Mouse (Mus musculus): ENCODE measurements around the gene Ddb2.
A peak's percentile ranks its signal among the peaks of the same experiment; 100 is the strongest.

The Ddb2 gene

GRCm38 (mm10) chr2:91190501-91190900 is 46.3 kb downstream of the Ddb2 start:
- DNase-seq (ENCODE audit: low read depth, low spot score), result no peak

GRCm38 (mm10) chr2:91187431-91187830 is 49.4 kb downstream of the Ddb2 start:
- DNase-seq (ENCODE audit: low read depth, low spot score), result no peak

GRCm38 (mm10) chr2:91186208-91186607 is 50.6 kb downstream of the Ddb2 start:
- no peak for DNase-seq (ENCODE audit: low read depth, low spot score)

DNA sequence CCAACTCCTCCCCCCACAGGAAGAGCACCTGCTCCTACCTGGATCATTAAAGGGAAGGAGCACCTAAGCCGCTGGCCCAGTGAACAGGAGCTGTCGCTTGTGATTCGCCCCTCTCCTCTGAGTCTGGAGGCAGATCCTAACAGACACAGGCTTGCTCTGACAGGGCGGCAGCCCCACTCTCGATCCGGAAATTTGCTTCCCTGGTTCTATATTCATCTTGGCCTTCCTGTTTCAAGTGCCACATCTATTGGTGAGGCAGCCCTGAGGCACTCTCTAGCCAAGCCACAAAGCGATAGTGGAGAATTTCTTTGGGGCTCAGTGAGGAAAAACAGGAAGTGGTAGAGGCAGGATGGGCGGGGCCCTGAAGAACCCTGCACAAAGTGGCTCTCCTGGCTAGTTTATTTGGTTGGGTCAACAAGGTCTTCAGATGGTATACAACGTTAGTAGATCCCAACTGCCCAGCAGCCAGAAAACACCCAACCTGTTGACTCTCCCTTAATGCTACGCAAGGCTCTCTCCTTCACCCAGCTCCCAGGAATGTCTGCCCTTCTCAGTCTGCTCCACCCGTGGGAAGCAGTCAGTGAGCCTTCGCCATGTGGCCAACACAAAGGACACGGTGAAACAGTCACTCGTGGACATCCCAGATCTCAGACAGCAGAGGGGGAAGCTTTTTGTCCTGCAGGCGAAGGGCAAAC is 52.9 kb downstream of the Ddb2 start, which contains the start of gene Madd:
TSS of gene Madd (minus strand) at position 127 of the 695 bp plus-strand sequence.
- DNase-seq (ENCODE audit: low read depth, low spot score), result no peak

DNA sequence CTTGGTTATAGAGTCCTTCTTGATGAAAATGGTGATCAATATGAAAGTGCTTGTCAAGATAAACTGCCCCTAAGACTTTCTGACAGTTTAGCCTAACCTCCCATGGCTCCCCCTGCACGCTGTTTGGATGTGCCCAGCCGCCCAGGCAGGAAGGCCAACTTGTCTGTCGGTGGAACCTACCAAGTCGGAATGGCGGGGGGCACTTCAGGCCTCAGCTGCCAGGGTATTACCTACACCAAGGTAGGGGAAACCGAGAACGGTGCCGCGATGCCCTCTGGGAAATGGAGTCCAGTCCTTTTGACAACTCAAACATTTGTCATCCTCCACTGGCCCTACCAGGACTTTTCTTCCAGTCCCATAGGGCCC is 53.7 kb downstream of the Ddb2 start:
- DNase-seq (ENCODE audit: low read depth, low spot score), result peak; percentile 93

DNA sequence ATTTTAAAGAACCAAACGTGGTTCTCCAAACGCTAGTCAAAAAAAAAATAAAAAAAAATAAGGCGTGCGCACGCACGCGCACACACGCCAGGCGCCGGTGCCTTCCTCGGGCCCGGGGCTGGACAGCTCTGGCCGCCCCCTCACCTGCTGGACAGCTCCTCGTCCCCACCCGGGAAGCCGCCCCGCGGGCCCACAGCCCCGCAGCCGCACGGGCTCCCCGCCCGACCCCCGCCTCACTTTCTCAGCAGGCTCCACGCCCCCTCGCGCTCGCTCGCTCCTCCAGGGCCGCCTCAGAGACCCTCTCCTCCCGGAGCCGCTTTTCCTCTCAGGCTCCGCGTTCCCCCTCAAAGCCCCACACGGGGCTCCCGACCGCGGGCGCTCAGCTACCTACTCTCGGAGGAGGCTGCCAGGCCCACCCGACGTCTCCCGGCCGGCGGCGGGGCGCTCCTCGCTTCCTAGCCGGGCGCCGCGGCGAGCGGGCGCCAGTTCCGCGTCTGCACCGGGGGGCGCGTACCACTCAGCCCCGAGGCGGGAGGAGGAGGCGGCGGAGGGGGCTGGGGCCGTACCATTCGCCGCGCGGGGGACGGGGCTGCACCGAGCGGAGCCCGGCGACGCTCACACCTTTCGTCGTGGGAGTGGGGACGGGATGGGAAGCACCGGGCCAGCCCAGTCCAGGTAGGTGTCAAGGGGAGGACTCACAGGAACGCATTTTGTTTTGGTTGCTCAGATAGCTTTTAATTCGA is 54.2 kb downstream of the Ddb2 start:
- DNase-seq (ENCODE audit: low read depth, low spot score), result peak; percentile 85

DNA sequence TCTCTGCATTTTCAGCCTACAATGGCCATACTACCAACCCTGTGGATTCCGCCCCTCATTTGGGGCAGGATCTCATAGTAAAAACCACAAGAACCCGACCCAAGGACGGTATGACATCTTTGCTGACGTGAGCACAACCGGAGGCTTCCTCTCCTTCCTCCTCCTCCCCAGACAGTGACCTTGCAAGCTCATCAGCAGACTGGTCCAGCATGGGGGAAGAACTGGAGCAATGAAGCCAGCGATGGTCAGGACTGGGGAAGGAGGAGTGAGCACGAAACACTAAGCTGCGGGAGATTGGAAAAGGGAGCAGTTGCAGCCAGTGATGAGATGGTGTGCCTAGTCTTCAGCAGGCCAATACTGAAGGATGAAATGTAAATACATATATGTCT is 54.8 kb downstream of the Ddb2 start:
- no peak for DNase-seq (ENCODE audit: low read depth, low spot score)

DNA sequence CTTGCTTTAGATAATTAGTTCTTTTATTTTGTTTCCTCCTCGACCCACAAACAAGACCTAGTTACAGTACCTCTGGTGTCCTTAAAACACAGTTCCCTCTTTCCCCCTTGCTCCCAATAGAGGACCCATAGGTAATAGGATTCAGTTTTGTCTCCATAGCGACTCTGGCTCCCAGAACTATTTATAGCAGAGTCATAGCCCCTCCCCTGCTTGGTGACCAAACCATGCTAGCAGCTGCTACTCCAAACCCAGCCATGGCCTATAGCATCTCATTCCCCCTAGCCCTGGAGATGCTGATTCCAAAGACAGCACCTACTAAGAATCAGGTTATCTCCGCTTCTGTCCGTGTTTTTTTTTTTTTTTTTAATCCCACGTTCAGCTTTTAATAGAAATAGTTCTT is 56.1 kb downstream of the Ddb2 start:
- no peak for DNase-seq (ENCODE audit: low read depth, low spot score)

- DNase-seq (ENCODE audit: low read depth, low spot score), result no peak
Observed at GRCm38 (mm10) chr2:91179825-91180224, 57.0 kb downstream of the Ddb2 start.

DNA sequence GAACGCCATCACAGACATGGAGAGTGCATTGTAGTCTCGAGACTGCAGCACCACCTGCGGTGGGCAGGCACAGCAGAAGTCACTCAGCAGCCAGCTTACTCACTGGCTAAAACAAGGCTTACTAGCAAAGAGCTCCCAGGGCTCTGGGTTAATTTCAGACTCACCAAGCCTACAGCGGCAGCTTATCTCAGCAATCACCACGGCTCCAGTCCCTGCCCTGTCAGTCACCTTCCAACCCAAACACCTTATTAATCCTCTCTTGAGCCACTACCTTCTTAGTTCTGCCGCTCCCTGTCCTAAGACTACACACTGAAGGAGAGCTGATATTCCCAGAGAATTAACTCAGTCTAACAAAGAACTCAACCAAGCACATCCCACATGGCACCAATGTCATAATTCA is 60.5 kb downstream of the Ddb2 start:
- no peak for DNase-seq (ENCODE audit: low read depth, low spot score)

DNA sequence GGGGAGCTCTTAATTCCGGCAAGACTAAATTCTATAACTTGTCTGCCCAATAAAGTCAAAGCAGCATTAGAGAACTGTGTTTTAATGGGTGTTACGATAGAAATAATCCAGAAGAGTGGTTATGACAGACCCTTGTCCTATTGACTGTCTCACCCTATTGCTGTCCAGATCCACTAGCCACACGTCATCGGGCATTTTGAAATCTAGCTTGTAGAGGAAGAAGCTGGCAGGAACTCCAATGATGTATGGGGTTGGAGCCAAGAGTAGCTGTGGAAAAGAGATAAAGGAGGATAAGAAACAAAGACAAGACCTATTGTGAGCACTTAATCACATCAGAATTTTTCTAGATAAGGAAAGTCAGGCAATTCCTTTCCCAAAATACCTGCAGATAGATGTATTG is 61.3 kb downstream of the Ddb2 start:
- no peak for DNase-seq (ENCODE audit: low read depth, low spot score)

DNA sequence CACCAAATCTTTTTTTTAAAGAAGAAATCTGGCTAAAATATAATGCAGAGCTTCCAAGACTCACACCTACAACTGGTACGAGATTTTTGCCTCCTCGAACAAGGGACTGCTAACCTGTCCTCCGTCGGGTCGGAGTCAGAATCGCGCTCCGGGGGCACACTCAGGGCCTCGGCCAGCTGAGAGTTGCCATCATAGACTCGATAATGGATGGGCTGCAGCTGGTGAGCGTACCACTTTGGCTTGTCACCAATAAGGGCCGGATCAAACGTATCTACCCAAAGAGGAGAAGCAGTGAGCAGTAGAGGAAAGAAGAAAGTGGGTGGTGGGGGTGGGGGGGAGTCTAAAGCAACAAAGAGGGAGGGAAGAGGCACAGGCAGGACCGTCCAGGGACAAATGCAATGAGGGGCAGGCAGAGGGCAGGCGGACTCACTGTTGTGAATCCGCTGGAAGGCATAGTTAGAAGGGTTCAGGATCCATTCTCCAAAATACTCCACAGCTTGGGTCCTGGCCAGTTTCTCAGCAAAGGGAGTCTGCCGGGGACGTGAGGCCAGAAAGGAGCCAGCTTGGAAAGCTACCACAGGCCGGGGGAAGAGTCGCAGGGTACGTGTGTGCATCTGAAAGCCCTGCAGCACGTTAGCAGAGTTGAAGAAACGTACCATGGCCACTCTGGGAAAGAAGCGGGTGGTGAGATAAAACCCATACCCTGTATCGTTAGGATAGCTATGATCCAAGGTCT is 67.0 kb downstream of the Ddb2 start:
- no peak for DNase-seq (ENCODE audit: low read depth, low spot score)

- no peak for DNase-seq (ENCODE audit: low read depth, low spot score)
Observed at GRCm38 (mm10) chr2:91167629-91168028, 69.2 kb downstream of the Ddb2 start.

DNA sequence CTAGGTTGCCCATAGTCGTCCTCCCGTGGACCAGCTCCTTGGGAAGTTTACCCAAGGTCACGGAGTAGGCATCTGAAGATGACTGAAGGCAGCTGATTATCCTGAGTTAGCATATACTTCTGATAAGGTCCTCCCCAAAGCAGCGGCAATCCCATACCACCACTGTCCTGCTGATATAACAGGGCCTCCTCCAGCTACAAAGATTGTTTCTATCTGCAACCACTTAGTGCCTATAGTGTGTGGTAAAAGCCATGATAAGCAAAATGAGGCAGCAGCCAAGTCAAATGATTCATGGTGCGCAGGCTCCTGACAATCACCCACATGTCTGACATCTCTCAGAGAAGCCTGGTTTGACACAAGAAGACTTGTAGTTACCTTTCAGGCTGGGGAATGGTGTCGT is 71.8 kb downstream of the Ddb2 start:
- DNase-seq (ENCODE audit: low read depth, low spot score), result no peak

GRCm38 (mm10) chr2:91163532-91163931 is 73.2 kb downstream of the Ddb2 start:
- DNase-seq (ENCODE audit: low read depth, low spot score), result no peak

GRCm38 (mm10) chr2:91162952-91163351 is 73.8 kb downstream of the Ddb2 start:
- DNase-seq (ENCODE audit: low read depth, low spot score), result no peak

Data from retina, postnatal 7 days (tissue).